Mouse (Mus musculus): ENCODE measurements at regions not wholly inside any gene's neighbourhood (a gene's known extent, or its start where the extent isn't known, plus 50 kb on each side); places are given as distances from the start of the nearest gene placed in this dataset.

- no peaks in the 10 kb centered on the region for H3K36me3 ChIP-seq (replicated peaks; ENCODE audit: control insufficient read depth, insufficient read depth, low read depth, low read length)
- no peak for DNase-seq (ENCODE audit: low spot score)
- no peak overlapping the region for H3K9ac ChIP-seq (replicated peaks; ENCODE audit: low read length)
- H3K4me1 ChIP-seq (ENCODE audit: control insufficient read depth, insufficient read depth, low read length): no peaks in the 10 kb centered on the region
- H3K9me3 ChIP-seq (replicated peaks; ENCODE audit: control insufficient read depth, low read length): no peaks in the 10 kb centered on the region
- no peak overlapping the region for H3K27ac ChIP-seq (replicated peaks; ENCODE audit: low read depth, low read length)
- ATAC-seq (replicated peaks; ENCODE audit: insufficient number of reproducible peaks, low FRiP score, low TSS enrichment, low read depth): no peak
- no peak overlapping the region for H3K4me2 ChIP-seq (ENCODE audit: low read depth, low read length)
- H3K27me3 ChIP-seq (ENCODE audit: control insufficient read depth, insufficient read depth, low read length): no peaks in the 10 kb centered on the region
- WGBS: 86% methylated on average over 13 of the region's 13 CpGs
- no peak overlapping the region for H3K4me3 ChIP-seq (ENCODE audit: low read depth, low read length)
Measured at GRCm38 (mm10) chr13:59341871-59342270, 243.2 kb downstream of the Agtpbp1 start.

DNA sequence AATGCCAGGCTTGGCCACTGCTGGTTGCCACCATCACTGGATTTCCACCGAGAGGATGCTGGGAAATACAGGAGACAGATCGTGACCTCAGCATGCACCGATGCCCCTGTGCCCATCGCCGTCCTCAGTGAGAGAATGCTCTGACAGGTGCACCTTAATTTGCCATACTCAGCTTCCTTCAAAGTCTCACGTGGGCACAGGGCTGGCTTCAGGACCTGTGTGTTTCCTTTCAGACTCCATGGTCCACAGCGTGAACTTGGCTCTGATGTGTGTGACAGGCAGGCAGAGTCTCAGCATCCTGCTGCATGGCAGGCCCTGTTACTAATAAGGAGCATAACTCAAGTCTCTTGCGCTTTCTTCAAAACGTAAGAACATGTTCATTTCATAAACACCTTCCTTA lies 246.6 kb downstream of the Agtpbp1 start:
- Histone ChIP-seq H3K4me2 (ENCODE audit: low read depth, low read length) (no peak overlapping the region), H3K9ac (replicated peaks; ENCODE audit: low read length) (no peak overlapping the region), H3K36me3 (replicated peaks; ENCODE audit: control insufficient read depth, insufficient read depth, low read depth, low read length) (no peaks in the 10 kb centered on the region), H3K4me1 (ENCODE audit: control insufficient read depth, insufficient read depth, low read length) (no peaks in the 10 kb centered on the region), H3K27ac (replicated peaks; ENCODE audit: low read depth, low read length) (no peak overlapping the region), H3K9me3 (replicated peaks; ENCODE audit: control insufficient read depth, low read length) (no peaks in the 10 kb centered on the region), H3K4me3 (ENCODE audit: low read depth, low read length) (no peak overlapping the region), H3K27me3 (ENCODE audit: control insufficient read depth, insufficient read depth, low read length) (no peaks in the 10 kb centered on the region)
- no peak for DNase-seq (ENCODE audit: low spot score)
- 92% methylated on average over 9 of the region's 9 CpGs for WGBS
- ATAC-seq (replicated peaks; ENCODE audit: insufficient number of reproducible peaks, low FRiP score, low TSS enrichment, low read depth): no peak

GRCm38 (mm10) chr13:59323933-59324332 lies 261.1 kb downstream of the Agtpbp1 start:
- Histone ChIP-seq H3K4me2 (ENCODE audit: low read depth, low read length) (no peak overlapping the region), H3K9ac (replicated peaks; ENCODE audit: low read length) (no peak overlapping the region), H3K4me3 (ENCODE audit: low read depth, low read length) (no peak overlapping the region), H3K36me3 (replicated peaks; ENCODE audit: control insufficient read depth, insufficient read depth, low read depth, low read length) (no peaks in the 10 kb centered on the region), H3K4me1 (ENCODE audit: control insufficient read depth, insufficient read depth, low read length) (no peaks in the 10 kb centered on the region), H3K27ac (replicated peaks; ENCODE audit: low read depth, low read length) (no peak overlapping the region), H3K27me3 (ENCODE audit: control insufficient read depth, insufficient read depth, low read length) (no peaks in the 10 kb centered on the region), H3K9me3 (replicated peaks; ENCODE audit: control insufficient read depth, low read length) (no peaks in the 10 kb centered on the region)
- DNase-seq (ENCODE audit: low spot score): no peak
- 90% methylated on average over 3 of the region's 3 CpGs for WGBS
- no peak for ATAC-seq (replicated peaks; ENCODE audit: insufficient number of reproducible peaks, low FRiP score, low TSS enrichment, low read depth)

GRCm38 (mm10) chr13:59323441-59323840 lies 261.6 kb downstream of the Agtpbp1 start:
- Histone ChIP-seq H3K4me1 (ENCODE audit: control insufficient read depth, insufficient read depth, low read length) (no peaks in the 10 kb centered on the region), H3K27me3 (ENCODE audit: control insufficient read depth, insufficient read depth, low read length) (no peaks in the 10 kb centered on the region), H3K4me2 (ENCODE audit: low read depth, low read length) (no peak overlapping the region), H3K36me3 (replicated peaks; ENCODE audit: control insufficient read depth, insufficient read depth, low read depth, low read length) (no peaks in the 10 kb centered on the region), H3K27ac (replicated peaks; ENCODE audit: low read depth, low read length) (no peak overlapping the region), H3K4me3 (ENCODE audit: low read depth, low read length) (no peak overlapping the region), H3K9ac (replicated peaks; ENCODE audit: low read length) (no peak overlapping the region), H3K9me3 (replicated peaks; ENCODE audit: control insufficient read depth, low read length) (no peaks in the 10 kb centered on the region)
- ATAC-seq (replicated peaks; ENCODE audit: insufficient number of reproducible peaks, low FRiP score, low TSS enrichment, low read depth) (no peak), DNase-seq (ENCODE audit: low spot score) (peak; percentile 81)
- WGBS: 38% methylated on average over 5 of the region's 5 CpGs

- Histone ChIP-seq H3K36me3 (replicated peaks; ENCODE audit: control insufficient read depth, insufficient read depth, low read depth, low read length) (no peaks in the 10 kb centered on the region), H3K4me1 (ENCODE audit: control insufficient read depth, insufficient read depth, low read length) (no peaks in the 10 kb centered on the region), H3K4me2 (ENCODE audit: low read depth, low read length) (no peak overlapping the region), H3K27me3 (ENCODE audit: control insufficient read depth, insufficient read depth, low read length) (no peaks in the 10 kb centered on the region), H3K9ac (replicated peaks; ENCODE audit: low read length) (no peak overlapping the region), H3K4me3 (ENCODE audit: low read depth, low read length) (no peak overlapping the region), H3K9me3 (replicated peaks; ENCODE audit: control insufficient read depth, low read length) (no peaks in the 10 kb centered on the region), H3K27ac (replicated peaks; ENCODE audit: low read depth, low read length) (no peak overlapping the region)
- ATAC-seq (replicated peaks; ENCODE audit: insufficient number of reproducible peaks, low FRiP score, low TSS enrichment, low read depth) (no peak), DNase-seq (ENCODE audit: low spot score) (no peak)
- 87% methylated on average over 5 of the region's 5 CpGs for WGBS
Measured at GRCm38 (mm10) chr13:59320261-59320660, 264.8 kb downstream of the Agtpbp1 start.

GRCm38 (mm10) chr13:59317458-59318005 lies 267.5 kb downstream of the Agtpbp1 start:
- Histone ChIP-seq H3K9me3 (replicated peaks; ENCODE audit: control insufficient read depth, low read length) (no peaks in the 10 kb centered on the region), H3K4me3 (ENCODE audit: low read depth, low read length) (no peak overlapping the region), H3K36me3 (replicated peaks; ENCODE audit: control insufficient read depth, insufficient read depth, low read depth, low read length) (no peaks in the 10 kb centered on the region), H3K4me2 (ENCODE audit: low read depth, low read length) (no peak overlapping the region), H3K9ac (replicated peaks; ENCODE audit: low read length) (no peak overlapping the region), H3K27me3 (ENCODE audit: control insufficient read depth, insufficient read depth, low read length) (no peaks in the 10 kb centered on the region), H3K27ac (replicated peaks; ENCODE audit: low read depth, low read length) (no peak overlapping the region), H3K4me1 (ENCODE audit: control insufficient read depth, insufficient read depth, low read length) (no peaks in the 10 kb centered on the region)
- DNase-seq (ENCODE audit: low spot score) (no peak), ATAC-seq (replicated peaks; ENCODE audit: insufficient number of reproducible peaks, low FRiP score, low TSS enrichment, low read depth) (no peak)
- WGBS: 71% methylated on average over 16 of the region's 16 CpGs

DNA sequence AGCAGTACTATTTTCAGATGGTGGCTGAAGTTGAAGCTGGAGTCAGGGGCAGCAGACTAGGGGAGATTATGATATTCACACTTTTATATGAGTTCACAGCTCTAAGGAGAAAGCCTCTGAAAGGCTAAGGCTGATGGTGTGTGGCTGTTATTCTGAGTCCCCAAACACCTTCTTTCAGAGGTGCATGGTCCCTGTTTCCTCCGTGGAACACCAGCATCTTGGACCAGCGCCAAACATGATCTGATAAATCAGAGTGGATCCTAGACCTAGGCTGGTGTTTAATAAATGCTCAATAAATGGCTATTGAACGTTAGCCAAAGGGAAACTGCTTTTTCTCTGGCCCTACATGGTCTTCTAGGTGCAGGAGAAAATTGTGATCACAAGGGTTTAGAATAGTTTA lies 269.2 kb downstream of the Agtpbp1 start:
- Histone ChIP-seq H3K4me3 (ENCODE audit: low read depth, low read length) (no peak overlapping the region), H3K4me2 (ENCODE audit: low read depth, low read length) (no peak overlapping the region), H3K27ac (replicated peaks; ENCODE audit: low read depth, low read length) (no peak overlapping the region), H3K27me3 (ENCODE audit: control insufficient read depth, insufficient read depth, low read length) (no peaks in the 10 kb centered on the region), H3K36me3 (replicated peaks; ENCODE audit: control insufficient read depth, insufficient read depth, low read depth, low read length) (no peaks in the 10 kb centered on the region), H3K9me3 (replicated peaks; ENCODE audit: control insufficient read depth, low read length) (no peaks in the 10 kb centered on the region), H3K4me1 (ENCODE audit: control insufficient read depth, insufficient read depth, low read length) (no peaks in the 10 kb centered on the region), H3K9ac (replicated peaks; ENCODE audit: low read length) (no peak overlapping the region)
- ATAC-seq (replicated peaks; ENCODE audit: insufficient number of reproducible peaks, low FRiP score, low TSS enrichment, low read depth): no peak
- DNase-seq (ENCODE audit: low spot score): no peak
- 66% methylated on average over 3 of the region's 3 CpGs for WGBS

- no peaks in the 10 kb centered on the region for H3K27me3 ChIP-seq (ENCODE audit: control insufficient read depth, insufficient read depth, low read length)
- H3K4me1 ChIP-seq (ENCODE audit: control insufficient read depth, insufficient read depth, low read length): no peaks in the 10 kb centered on the region
- DNase-seq (ENCODE audit: low spot score) (peak; percentile 48), ATAC-seq (replicated peaks; ENCODE audit: insufficient number of reproducible peaks, low FRiP score, low TSS enrichment, low read depth) (no peak)
- 80% methylated on average over 1 of the region's 1 CpGs for WGBS
- no peak overlapping the region for H3K9ac ChIP-seq (replicated peaks; ENCODE audit: low read length)
- no peak overlapping the region for H3K4me2 ChIP-seq (ENCODE audit: low read depth, low read length)
- H3K9me3 ChIP-seq (replicated peaks; ENCODE audit: control insufficient read depth, low read length): no peaks in the 10 kb centered on the region
- no peak overlapping the region for H3K27ac ChIP-seq (replicated peaks; ENCODE audit: low read depth, low read length)
- no peak overlapping the region for H3K4me3 ChIP-seq (ENCODE audit: low read depth, low read length)
- H3K36me3 ChIP-seq (replicated peaks; ENCODE audit: control insufficient read depth, insufficient read depth, low read depth, low read length): no peaks in the 10 kb centered on the region
Measured at GRCm38 (mm10) chr13:59314419-59314818, 270.6 kb downstream of the Agtpbp1 start.

Data from embryonic facial prominence, embryonic 11.5 days (tissue).